In the genomic region with DNA sequence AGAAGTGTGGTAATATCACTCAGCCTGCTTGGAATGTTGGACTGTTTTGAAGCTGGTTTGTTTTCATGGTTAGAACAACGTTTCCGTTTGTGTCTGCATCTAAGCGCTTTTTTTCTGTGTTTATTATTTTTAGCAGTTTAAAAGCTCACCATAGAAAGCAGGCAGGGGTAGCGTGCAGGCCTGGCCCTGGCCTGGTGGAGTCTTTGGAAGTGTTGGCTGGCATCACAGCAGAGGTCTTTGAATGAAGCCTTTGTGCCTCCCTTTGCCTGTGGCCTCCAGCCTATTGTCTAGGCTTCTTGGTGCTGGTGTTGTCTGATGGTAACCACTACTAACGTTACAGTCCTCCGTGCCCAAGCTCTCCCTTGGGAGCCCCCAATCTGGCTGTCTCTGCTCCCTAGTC, we compare ENCODE assay signal across 24 mouse cellular contexts.
DNase-seq lines count a peak whose midpoint lies in the region; ATAC-seq and TF ChIP-seq lines count a peak whose summit lies in the region.
"Had no signal": no experiment of that assay in that cellular context is flagged by ENCODE, and none has a peak within 500 bp of the region (broad histone marks: within the 10 kb centered on the region; RNA-seq: fewer than 3 reads in every experiment).

No protein-coding gene starts in this region.

- peak; percentile 25 for DNase-seq in embryonic facial prominence, embryonic 14.5 days (ENCODE audit: low spot score)
- DNase-seq in embryonic facial prominence, embryonic 10.5 days (ENCODE audit: low spot score) = no peak
- DNase-seq in kidney, postnatal 0 days (ENCODE audit: low spot score) = peak; percentile 9
- DNase-seq in kidney, postnatal 36 days = no peak
- DNase-seq in Muller cell, postnatal 12 days (ENCODE audit: inconsistent ontology term) = peak; percentile 33
- peak; percentile 89 for DNase-seq in fibroblast of lung, adult 2 months (ENCODE audit: low read depth)
- DNase-seq: adrenal gland, adult 2 months; cerebellum, adult 9-11 months; gastrocnemius, postnatal 36 days; kidney, adult 8-10 months; kidney, postnatal 25 days; left cerebral cortex, postnatal 4 days; lung, embryonic 14.5 days; lung, postnatal 4 days; midbrain, embryonic 14.5 days; thymus, postnatal 25 days had no signal

- no peak overlapping the region for H3K27ac ChIP-seq in embryonic facial prominence, embryonic 14.5 days (replicated peaks; ENCODE audit: low read depth, low read length)
- no peak overlapping the region for H3K27ac ChIP-seq in embryonic facial prominence, embryonic 10.5 days (replicated peaks)
- no peak overlapping the region for H3K27ac ChIP-seq in kidney, postnatal 0 days
- H3K27ac ChIP-seq in intestine, postnatal 0 days (ENCODE audit: low read depth, low read length) = no peak overlapping the region
- H3K27ac ChIP-seq: forebrain, embryonic 13.5 days; heart, adult 2 months; hindbrain, embryonic 14.5 days; limb, embryonic 15.5 days; liver, embryonic 14.5 days; stomach, embryonic 15.5 days had no signal

- no peak overlapping the region for H3K9ac ChIP-seq in embryonic facial prominence, embryonic 14.5 days (ENCODE audit: low read depth, low read length)
- H3K9ac ChIP-seq in kidney, postnatal 0 days (ENCODE audit: low read depth, low read length) = no peak overlapping the region
- H3K9ac ChIP-seq in intestine, postnatal 0 days (ENCODE audit: low read depth, low read length) = no peak overlapping the region
- H3K9ac ChIP-seq: forebrain, embryonic 13.5 days; hindbrain, embryonic 14.5 days; limb, embryonic 15.5 days; liver, embryonic 14.5 days; lung, embryonic 14.5 days; stomach, embryonic 15.5 days had no signal

- no peak overlapping the region for H3K4me3 ChIP-seq in embryonic facial prominence, embryonic 14.5 days (ENCODE audit: low read depth, low read length)
- no peak overlapping the region for H3K4me3 ChIP-seq in embryonic facial prominence, embryonic 10.5 days
- H3K4me3 ChIP-seq in kidney, postnatal 0 days (replicated peaks; ENCODE audit: low read depth, low read length) = no peak overlapping the region
- H3K4me3 ChIP-seq in intestine, postnatal 0 days (ENCODE audit: low read depth, low read length) = no peak overlapping the region
- H3K4me3 ChIP-seq: forebrain, embryonic 13.5 days; heart, adult 2 months; limb, embryonic 15.5 days; stomach, embryonic 15.5 days had no signal

- no peaks in the 10 kb centered on the region for H3K4me1 ChIP-seq in embryonic facial prominence, embryonic 14.5 days (ENCODE audit: control insufficient read depth, insufficient read depth, low read length)
- no peaks in the 10 kb centered on the region for H3K4me1 ChIP-seq in embryonic facial prominence, embryonic 10.5 days
- no peaks in the 10 kb centered on the region for H3K4me1 ChIP-seq in kidney, postnatal 0 days (replicated peaks; ENCODE audit: insufficient read depth, low read length)
- no peaks in the 10 kb centered on the region for H3K4me1 ChIP-seq in intestine, postnatal 0 days (replicated peaks; ENCODE audit: control insufficient read depth, insufficient read depth, low read length)
- H3K4me1 ChIP-seq: forebrain, embryonic 13.5 days; limb, embryonic 15.5 days; stomach, embryonic 15.5 days had no signal

- H3K9me3 ChIP-seq in embryonic facial prominence, embryonic 14.5 days (ENCODE audit: control insufficient read depth, low read length) = no peaks in the 10 kb centered on the region
- no peaks in the 10 kb centered on the region for H3K9me3 ChIP-seq in embryonic facial prominence, embryonic 10.5 days
- H3K9me3 ChIP-seq in kidney, postnatal 0 days (replicated peaks; ENCODE audit: low read length) = no peaks in the 10 kb centered on the region
- H3K9me3 ChIP-seq in intestine, postnatal 0 days (ENCODE audit: control insufficient read depth) = no peaks in the 10 kb centered on the region
- H3K9me3 ChIP-seq: forebrain, embryonic 13.5 days; limb, embryonic 15.5 days; stomach, embryonic 15.5 days had no signal

- H3K27me3 ChIP-seq in embryonic facial prominence, embryonic 14.5 days (replicated peaks; ENCODE audit: control insufficient read depth, insufficient read depth, low read length) = no peaks in the 10 kb centered on the region
- no peaks in the 10 kb centered on the region for H3K27me3 ChIP-seq in embryonic facial prominence, embryonic 10.5 days (replicated peaks; ENCODE audit: low read depth, poor library complexity, severe bottlenecking)
- H3K27me3 ChIP-seq in kidney, postnatal 0 days (ENCODE audit: insufficient read depth, low read length) = no peaks in the 10 kb centered on the region
- H3K27me3 ChIP-seq in intestine, postnatal 0 days (replicated peaks; ENCODE audit: control insufficient read depth, insufficient read depth, low read length) = no peaks in the 10 kb centered on the region
- H3K27me3 ChIP-seq: forebrain, embryonic 13.5 days; limb, embryonic 15.5 days; stomach, embryonic 15.5 days had no signal

- 42% methylated on average over 6 of the region's 6 CpGs for WGBS in embryonic facial prominence, embryonic 14.5 days
- 47% methylated on average over 6 of the region's 6 CpGs for WGBS in embryonic facial prominence, embryonic 10.5 days
- WGBS in kidney, postnatal 0 days = 57% methylated on average over 6 of the region's 6 CpGs
- WGBS in intestine, postnatal 0 days = 72% methylated on average over 6 of the region's 6 CpGs

- ATAC-seq in embryonic facial prominence, embryonic 14.5 days (ENCODE audit: low read depth) = no peak
- no peak for ATAC-seq in kidney, postnatal 0 days (replicated peaks; ENCODE audit: low FRiP score, low read depth)
- ATAC-seq in intestine, postnatal 0 days = no peak
- no peak for ATAC-seq in erythroblast, adult 5-6 weeks (replicated peaks; ENCODE audit: low FRiP score, poor library complexity, severe bottlenecking)
- ATAC-seq: forebrain, embryonic 13.5 days had no signal

- no peaks in the 10 kb centered on the region for H3K36me3 ChIP-seq in embryonic facial prominence, embryonic 14.5 days (ENCODE audit: control insufficient read depth, insufficient read depth, low read length)
- H3K36me3 ChIP-seq in embryonic facial prominence, embryonic 10.5 days (replicated peaks) = no peaks in the 10 kb centered on the region
- H3K36me3 ChIP-seq in kidney, postnatal 0 days (ENCODE audit: insufficient read depth, low read length) = no peaks in the 10 kb centered on the region
- H3K36me3 ChIP-seq in intestine, postnatal 0 days (ENCODE audit: control insufficient read depth, insufficient read depth) = no peaks in the 10 kb centered on the region
- H3K36me3 ChIP-seq: limb, embryonic 15.5 days; stomach, embryonic 15.5 days had no signal

- TF ChIP-seq CTCF in kidney, postnatal 0 days (IDR thresholded peaks at IDR 0.05; ENCODE audit: low read depth) = no peak
- no peak for TF ChIP-seq CTCF in intestine, postnatal 0 days (IDR thresholded peaks at IDR 0.05; ENCODE audit: low read depth)

- H3K4me2 ChIP-seq in embryonic facial prominence, embryonic 14.5 days (ENCODE audit: low read depth, low read length) = no peak overlapping the region
- no peak overlapping the region for H3K4me2 ChIP-seq in kidney, postnatal 0 days (ENCODE audit: low read length)
- no peak overlapping the region for H3K4me2 ChIP-seq in intestine, postnatal 0 days (replicated peaks; ENCODE audit: low read depth)
- H3K4me2 ChIP-seq: forebrain, embryonic 13.5 days; hindbrain, embryonic 14.5 days; limb, embryonic 15.5 days; lung, embryonic 14.5 days; stomach, embryonic 15.5 days had no signal

Comparison
In these comparisons a context has a peak if more than half of its experiments do, and no peak if none do; other contexts are left out.
1. DNase-seq: peak in embryonic facial prominence, embryonic 14.5 days (single experiment), kidney, postnatal 0 days (single experiment), Muller cell, postnatal 12 days (single experiment) and fibroblast of lung, adult 2 months (single experiment); none in embryonic facial prominence, embryonic 10.5 days (single experiment) and kidney, postnatal 36 days (0 of 2).